Mouse (Mus musculus): ENCODE results near the gene Etv6. TPM values are rescaled to one million over a fixed set of nuclear protein-coding genes. Genes with fewer than 3 reads are reported as not detected.

Etv6 gene
- polyA plus RNA-seq, 1 experiment from 2014 or later: 4.5 TPM

- H3K36me3 ChIP-seq (replicated peaks): no peaks in the 10 kb centered on the region
- peak overlapping the region; percentile 56 for H3K4me3 ChIP-seq
- H3K9ac ChIP-seq: peak overlapping the region; percentile 84
- H3K4me1 ChIP-seq: peaks cover 33% of the 10 kb centered on the region
- peak overlapping the region; percentile 81 for H3K4me2 ChIP-seq
- 2% methylated on average over 8 of the region's 8 CpGs for WGBS
- H3K27me3 ChIP-seq (replicated peaks): no peaks in the 10 kb centered on the region
- H3K27ac ChIP-seq: peak overlapping the region; percentile 97
- ATAC-seq (replicated peaks): peak; percentile 31
- no peaks in the 10 kb centered on the region for H3K9me3 ChIP-seq
Observed at GRCm38 (mm10) chr6:134034436-134034835, 1.1 kb upstream of the Etv6 start.

DNA sequence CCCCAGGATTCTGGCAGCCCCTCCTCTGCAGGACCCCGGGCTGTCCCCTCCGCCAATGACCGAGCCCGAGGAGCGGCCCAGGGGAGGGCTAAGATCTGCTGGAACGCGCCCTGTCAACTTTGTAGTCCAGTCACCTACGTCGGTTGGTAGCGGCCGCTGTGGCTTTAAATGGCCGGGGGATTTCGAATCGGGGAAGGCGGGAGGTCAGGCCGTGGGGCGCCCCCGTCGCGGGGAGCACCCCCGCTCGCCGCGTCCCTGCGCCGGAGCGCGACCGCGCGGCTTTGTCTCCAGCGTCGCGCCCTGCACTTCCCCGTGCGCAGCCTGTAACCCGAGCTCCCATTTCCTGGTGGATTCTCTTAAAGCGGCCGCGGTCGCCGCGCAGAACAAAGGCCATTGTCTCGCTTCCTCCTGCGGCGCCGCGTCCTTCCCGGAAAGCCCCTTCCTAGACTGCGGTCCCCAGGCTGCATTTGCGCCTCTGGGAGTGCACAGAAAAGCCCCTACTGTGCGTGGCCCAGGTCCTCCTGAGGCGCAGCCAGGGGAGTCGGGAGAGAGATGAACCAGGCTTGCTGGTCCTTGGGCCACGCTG lies 503 bp upstream of the Etv6 start:
- Histone ChIP-seq H3K9ac (peak overlapping the region; percentile 84), H3K4me3 (peak overlapping the region; percentile 56), H3K36me3 (replicated peaks) (no peaks in the 10 kb centered on the region), H3K27ac (peak overlapping the region; percentile 97), H3K27me3 (replicated peaks) (no peaks in the 10 kb centered on the region), H3K4me1 (peaks cover 33% of the 10 kb centered on the region), H3K4me2 (peak overlapping the region; percentile 81), H3K9me3 (no peaks in the 10 kb centered on the region)
- peak; percentile 94 for ATAC-seq (replicated peaks)
- 0% methylated on average over 55 of the region's 55 CpGs for WGBS

GRCm38 (mm10) chr6:134036491-134036911 lies 1.0 kb downstream of the Etv6 start:
- WGBS: 0% methylated on average over 8 of the region's 8 CpGs
- ATAC-seq (replicated peaks): no peak
- Histone ChIP-seq H3K4me3 (peak overlapping the region; percentile 56), H3K9me3 (no peaks in the 10 kb centered on the region), H3K27me3 (replicated peaks) (no peaks in the 10 kb centered on the region), H3K9ac (peak overlapping the region; percentile 84), H3K4me1 (peaks cover 33% of the 10 kb centered on the region), H3K36me3 (replicated peaks) (no peaks in the 10 kb centered on the region), H3K4me2 (peak overlapping the region; percentile 81), H3K27ac (peak overlapping the region; percentile 97)

DNA sequence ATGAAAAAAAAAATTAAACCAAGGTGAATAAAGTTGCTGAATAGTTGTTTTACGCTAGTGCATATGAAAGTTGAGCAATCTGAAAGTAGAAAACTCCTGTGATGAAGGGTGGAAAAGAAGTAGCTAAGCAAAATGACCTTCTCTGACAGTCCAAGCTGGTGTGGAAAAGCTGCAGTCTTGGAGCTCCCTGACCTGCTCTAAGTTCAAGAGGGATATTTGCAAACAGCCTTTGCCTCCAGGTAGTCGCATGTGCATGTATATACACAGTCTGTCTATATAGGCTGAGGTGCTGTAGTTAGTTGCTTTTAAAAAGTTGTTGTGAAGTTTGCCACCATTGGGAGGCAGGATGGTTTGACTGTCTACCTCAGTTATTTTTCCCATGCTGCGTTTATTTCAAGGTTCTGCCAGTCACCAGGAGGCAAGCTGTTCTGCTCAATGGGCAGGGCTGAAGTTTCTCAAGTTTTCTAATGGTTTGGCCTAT lies 1.5 kb downstream of the Etv6 start:
- peaks cover 38% of the 10 kb centered on the region for H3K4me1 ChIP-seq
- no peaks in the 10 kb centered on the region for H3K9me3 ChIP-seq
- peak overlapping the region; percentile 56 for H3K4me3 ChIP-seq
- H3K27me3 ChIP-seq (replicated peaks): no peaks in the 10 kb centered on the region
- no peak overlapping the region for H3K27ac ChIP-seq
- 7% methylated on average over 3 of the region's 3 CpGs for WGBS
- H3K36me3 ChIP-seq (replicated peaks): no peaks in the 10 kb centered on the region
- peak overlapping the region; percentile 81 for H3K4me2 ChIP-seq
- ATAC-seq (replicated peaks): no peak
- no peak overlapping the region for H3K9ac ChIP-seq

DNA sequence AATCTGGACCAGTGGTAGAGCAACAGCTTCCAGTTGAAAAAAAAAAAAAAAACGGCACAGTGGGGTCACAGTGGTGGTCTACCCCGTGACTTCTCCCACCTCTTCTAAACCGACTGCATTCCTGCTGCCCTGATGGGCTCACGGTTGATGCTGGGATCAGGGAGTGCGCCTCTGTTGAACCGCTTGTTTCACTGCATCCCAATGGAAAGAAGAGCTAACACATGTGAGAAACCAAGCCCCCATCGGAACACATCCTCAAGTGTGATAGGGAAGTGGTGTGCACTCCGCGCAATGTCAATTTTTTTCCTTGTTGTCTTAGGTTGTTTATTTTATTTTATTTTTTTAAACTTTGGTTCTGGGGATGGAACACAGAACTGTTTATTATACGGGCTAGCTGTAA lies 2.5 kb downstream of the Etv6 start:
- WGBS: 27% methylated on average over 10 of the region's 10 CpGs
- H3K9ac ChIP-seq: 0 out of 2 replicates have a peak overlapping the region, but pooled peaks have one; percentile 0
- no peak overlapping the region for H3K27ac ChIP-seq
- H3K4me1 ChIP-seq: peaks cover 41% of the 10 kb centered on the region
- H3K36me3 ChIP-seq (replicated peaks): no peaks in the 10 kb centered on the region
- no peaks in the 10 kb centered on the region for H3K9me3 ChIP-seq
- 0 out of 2 replicates have a peak overlapping the region, but pooled peaks have one; percentile 56 for H3K4me3 ChIP-seq
- ATAC-seq (replicated peaks): no peak
- no peaks in the 10 kb centered on the region for H3K27me3 ChIP-seq (replicated peaks)
- H3K4me2 ChIP-seq: peak overlapping the region; percentile 81

DNA sequence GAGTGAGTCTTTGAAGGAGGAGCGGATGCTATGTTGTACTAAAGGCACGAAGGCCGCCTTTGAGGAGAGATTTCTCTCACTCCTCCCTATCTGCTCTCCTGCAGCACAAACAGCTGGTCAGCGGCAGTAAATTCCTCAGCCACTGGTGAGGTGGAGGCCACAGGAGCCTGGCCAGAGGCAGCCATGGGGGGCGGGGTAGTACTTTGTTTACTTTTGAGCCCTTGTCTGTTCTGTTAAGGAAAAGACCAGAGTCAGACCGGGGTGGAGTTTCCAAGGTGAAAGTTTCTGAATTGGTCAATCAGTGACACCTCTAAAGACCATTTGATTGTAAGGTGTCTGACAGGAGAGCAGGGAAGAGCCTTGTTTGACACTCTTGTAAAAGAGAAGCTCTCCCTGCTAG lies 3.4 kb downstream of the Etv6 start:
- no peak overlapping the region for H3K4me2 ChIP-seq
- ATAC-seq (replicated peaks): no peak

GRCm38 (mm10) chr6:134039351-134039750 lies 3.9 kb downstream of the Etv6 start:
- H3K9me3 ChIP-seq: no peaks in the 10 kb centered on the region
- H3K27me3 ChIP-seq (replicated peaks): no peaks in the 10 kb centered on the region
- H3K4me3 ChIP-seq: no peak overlapping the region
- no peak for ATAC-seq (replicated peaks)
- H3K4me2 ChIP-seq: no peak overlapping the region
- H3K27ac ChIP-seq: no peak overlapping the region
- no peaks in the 10 kb centered on the region for H3K36me3 ChIP-seq (replicated peaks)
- H3K4me1 ChIP-seq: peaks cover 38% of the 10 kb centered on the region
- H3K9ac ChIP-seq: no peak overlapping the region
- WGBS: 82% methylated on average over 8 of the region's 8 CpGs

More for the DNA sequence above, 3.4 kb downstream of the Etv6 start:
- H3K4me3 ChIP-seq: no peak overlapping the region
- H3K36me3 ChIP-seq (replicated peaks): no peaks in the 10 kb centered on the region
- H3K9me3 ChIP-seq: no peaks in the 10 kb centered on the region
- no peaks in the 10 kb centered on the region for H3K27me3 ChIP-seq (replicated peaks)
- WGBS: 41% methylated on average over 6 of the region's 6 CpGs
- no peak overlapping the region for H3K9ac ChIP-seq
- H3K27ac ChIP-seq: no peak overlapping the region
- peaks cover 41% of the 10 kb centered on the region for H3K4me1 ChIP-seq

DNA sequence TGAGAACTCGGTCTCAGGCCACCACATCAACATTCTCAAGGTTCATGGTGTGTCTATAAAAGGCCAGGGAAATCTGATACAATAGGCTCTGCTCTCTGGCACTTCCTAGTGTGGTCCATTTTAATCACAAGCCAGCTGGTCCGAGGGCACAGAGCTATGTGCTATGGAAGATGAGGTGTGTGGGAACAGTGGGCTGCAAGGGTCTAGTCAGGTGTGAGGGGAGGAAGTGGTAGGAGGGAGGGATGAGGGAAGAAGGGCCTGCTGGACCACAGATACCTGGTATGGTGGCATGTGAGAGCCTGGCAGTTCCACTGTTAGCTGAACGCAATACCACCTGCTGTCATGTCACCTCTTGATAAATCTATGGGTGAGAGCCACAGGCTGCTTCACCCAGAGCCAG lies 4.8 kb downstream of the Etv6 start:
- no peaks in the 10 kb centered on the region for H3K9me3 ChIP-seq
- no peak overlapping the region for H3K4me2 ChIP-seq
- no peaks in the 10 kb centered on the region for H3K27me3 ChIP-seq (replicated peaks)
- H3K27ac ChIP-seq: no peak overlapping the region
- no peak for ATAC-seq (replicated peaks)
- WGBS: 82% methylated on average over 3 of the region's 3 CpGs
- no peaks in the 10 kb centered on the region for H3K36me3 ChIP-seq (replicated peaks)
- no peak overlapping the region for H3K4me3 ChIP-seq
- H3K4me1 ChIP-seq: peaks cover 36% of the 10 kb centered on the region
- H3K9ac ChIP-seq: no peak overlapping the region

- H3K4me1 ChIP-seq: peaks cover 36% of the 10 kb centered on the region
Observed at GRCm38 (mm10) chr6:134041286-134041685, 5.8 kb downstream of the Etv6 start.

DNA sequence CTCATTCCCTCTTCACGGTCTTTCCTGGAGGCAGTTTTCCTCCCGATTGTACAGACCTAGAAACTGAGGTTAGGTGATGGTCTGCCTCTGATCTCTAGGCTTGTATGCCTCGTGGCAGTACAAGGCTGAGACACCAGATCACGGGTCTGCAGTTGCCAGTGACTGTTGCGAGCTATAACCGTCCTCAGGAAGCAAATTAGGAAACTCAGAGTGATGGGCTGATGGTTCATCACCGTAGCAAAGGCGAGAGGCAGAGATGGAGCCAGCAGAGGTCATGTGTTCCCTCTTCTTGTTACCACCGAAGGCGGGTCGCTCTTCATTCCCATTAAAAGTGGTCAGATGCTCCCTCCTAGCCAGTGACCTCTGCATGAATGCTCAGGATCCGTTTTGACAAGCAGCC lies 6.4 kb downstream of the Etv6 start:
- H3K4me1 ChIP-seq: peaks cover 31% of the 10 kb centered on the region

More at GRCm38 (mm10) chr6:134041286-134041685, 5.8 kb downstream of the Etv6 start:
- WGBS: 88% methylated on average over 7 of the region's 7 CpGs
- H3K4me3 ChIP-seq: no peak overlapping the region
- H3K4me2 ChIP-seq: no peak overlapping the region
- H3K27me3 ChIP-seq (replicated peaks): no peaks in the 10 kb centered on the region
- ATAC-seq (replicated peaks): no peak
- H3K9ac ChIP-seq: no peak overlapping the region
- no peak overlapping the region for H3K27ac ChIP-seq
- H3K36me3 ChIP-seq (replicated peaks): no peaks in the 10 kb centered on the region
- H3K9me3 ChIP-seq: no peaks in the 10 kb centered on the region

GRCm38 (mm10) chr6:134043545-134043944 lies 8.0 kb downstream of the Etv6 start:
- no peak for ATAC-seq (replicated peaks)
- 60% methylated on average over 7 of the region's 7 CpGs for WGBS
- Histone ChIP-seq H3K27ac (no peak overlapping the region), H3K9ac (no peak overlapping the region), H3K4me2 (no peak overlapping the region), H3K27me3 (replicated peaks) (no peaks in the 10 kb centered on the region), H3K36me3 (replicated peaks) (no peaks in the 10 kb centered on the region), H3K4me1 (peaks cover 15% of the 10 kb centered on the region), H3K4me3 (no peak overlapping the region), H3K9me3 (no peaks in the 10 kb centered on the region)

More for the DNA sequence above, 6.4 kb downstream of the Etv6 start:
- 63% methylated on average over 12 of the region's 12 CpGs for WGBS
- H3K4me3 ChIP-seq: no peak overlapping the region
- no peak overlapping the region for H3K4me2 ChIP-seq
- no peak overlapping the region for H3K9ac ChIP-seq
- ATAC-seq (replicated peaks): no peak
- H3K27ac ChIP-seq: no peak overlapping the region
- H3K36me3 ChIP-seq (replicated peaks): no peaks in the 10 kb centered on the region
- H3K27me3 ChIP-seq (replicated peaks): no peaks in the 10 kb centered on the region
- H3K9me3 ChIP-seq: no peaks in the 10 kb centered on the region

DNA sequence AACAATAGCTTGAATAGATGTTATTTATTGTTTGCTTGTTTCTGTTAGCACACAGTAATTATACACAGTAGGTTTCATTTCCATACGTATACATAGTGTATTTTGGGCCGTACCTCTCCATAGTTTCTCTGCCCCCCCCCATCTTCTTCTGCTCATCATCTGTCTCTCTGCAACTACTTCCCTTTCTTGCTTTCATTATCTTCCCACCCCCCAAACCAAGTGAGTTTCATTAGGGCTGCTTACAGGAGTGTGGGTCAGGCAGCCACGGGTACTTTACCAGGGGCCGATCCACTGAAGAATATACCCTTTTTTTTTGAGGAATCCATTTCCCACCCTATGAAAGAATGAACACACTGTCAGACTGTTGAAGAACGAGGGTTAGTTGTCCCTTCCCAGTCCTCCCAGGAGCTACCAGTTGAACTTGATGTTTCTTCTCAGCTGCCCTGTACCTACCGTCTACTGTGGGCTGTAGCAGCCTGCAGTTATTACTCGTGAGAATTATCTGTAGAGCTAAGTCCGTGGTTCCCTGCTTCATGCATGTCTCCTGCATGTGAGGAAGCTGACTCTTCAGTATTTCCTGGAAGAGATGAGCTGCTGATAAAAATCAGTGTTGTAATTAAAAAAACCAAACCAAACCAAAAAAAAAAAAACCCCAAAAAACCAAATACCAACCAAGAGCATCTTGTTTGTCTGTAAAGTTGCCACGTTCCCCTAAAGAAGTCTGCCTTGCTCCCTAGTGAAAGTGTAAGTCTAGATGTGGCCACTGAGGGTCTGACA lies 9.8 kb downstream of the Etv6 start:
- H3K9ac ChIP-seq: no peak overlapping the region
- H3K4me3 ChIP-seq: no peak overlapping the region
- no peak overlapping the region for H3K4me2 ChIP-seq
- no peak for ATAC-seq (replicated peaks)
- no peaks in the 10 kb centered on the region for H3K9me3 ChIP-seq
- no peaks in the 10 kb centered on the region for H3K36me3 ChIP-seq (replicated peaks)
- H3K27me3 ChIP-seq (replicated peaks): no peaks in the 10 kb centered on the region
- no peak overlapping the region for H3K27ac ChIP-seq
- 81% methylated on average over 9 of the region's 9 CpGs for WGBS
- H3K4me1 ChIP-seq: peaks cover 9% of the 10 kb centered on the region; the same call in 1 of the 2 replicates
